Mouse (Mus musculus) midbrain, embryonic 11.5 days (tissue): ENCODE data around the gene Olfr191. TPM values are rescaled to one million over a fixed set of nuclear protein-coding genes. Genes with fewer than 3 reads are reported as not detected.
"Not testable (repeated sequence)": the region's sequence is repeated elsewhere in the genome, so short reads cannot be mapped to it uniquely, and the experiment has no call there.

Experiments
- ATAC-seq: fragments of 200-750 bp; cut with Nextera tagmentation; 2 replicates; pipeline ENCODE4 v1.8.0; 2017; ENCODE audit warnings: moderate TSS enrichment, moderate library complexity; ENCODE audit not compliant: low FRiP score
- DNase-seq: peaks from one replicate; pipeline ENCODE4 v3.0.0; 2015; ENCODE audit warnings: low spot score; ENCODE audit errors: missing footprints
- H3K27ac ChIP-seq: fragments of 300-500 bp; sonication (generic); 2 replicates; pipeline ENCODE4 v1.5.1; 2014; ENCODE audit warnings: low read depth, low read length
- H3K27me3 ChIP-seq: fragments of 300-500 bp; sonication (generic); 2 replicates; pipeline ENCODE4 v1.6.1; 2014; ENCODE audit warnings: mild to moderate bottlenecking, low read length, moderate library complexity, mixed read lengths; ENCODE audit not compliant: control insufficient read depth, insufficient read depth
- H3K36me3 ChIP-seq: fragments of 300-500 bp; sonication (generic); 2 replicates; pipeline ENCODE4 v1.6.1; 2014; ENCODE audit warnings: mild to moderate bottlenecking, low read length, moderate library complexity, mixed read lengths; ENCODE audit not compliant: control insufficient read depth, insufficient read depth
- H3K4me1 ChIP-seq: fragments of 300-500 bp; sonication (generic); 2 replicates; pipeline ENCODE4 v1.6.1; 2014; ENCODE audit warnings: low read length; ENCODE audit not compliant: control insufficient read depth, insufficient read depth
- H3K4me2 ChIP-seq: fragments of 300-500 bp; sonication (generic); 2 replicates; pipeline ENCODE4 v1.6.1; 2014; ENCODE audit warnings: mild to moderate bottlenecking, moderate library complexity
- H3K4me3 ChIP-seq: fragments of 300-500 bp; sonication (generic); 2 replicates; pipeline ENCODE4 v1.5.1; 2014; ENCODE audit warnings: low read depth, low read length
- H3K9ac ChIP-seq: fragments of 300-500 bp; sonication (generic); 2 replicates; pipeline ENCODE4 v1.6.1; 2014; ENCODE audit warnings: low read length
- H3K9me3 ChIP-seq: fragments of 300-500 bp; sonication (generic); 2 replicates; pipeline ENCODE4 v1.6.1; 2016; ENCODE audit warnings: low read length; ENCODE audit not compliant: control insufficient read depth
- WGBS: fragments of 180-500 bp; shearing (Covaris S2); extraction: QIAGEN DNeasy Blood & Tissue Kit; methylation state at CpG from one replicate; pipeline ENCODE4 v1.1.7; 2014; 5-methylcytosine and 5-hydroxymethylcytosine counted together
- polyA plus RNA-seq: library from polyadenylated mRNA; unstranded; fragments of >200 nt; fragmentation: Nextera tagmentation; extraction: Ambion mirVana; gene quantifications from 2 replicates; pipeline ENCODE4 v1.2.1, GENCODE M21; 2014

Olfr191 gene
- not detected in 2 replicates for polyA plus RNA-seq

DNA sequence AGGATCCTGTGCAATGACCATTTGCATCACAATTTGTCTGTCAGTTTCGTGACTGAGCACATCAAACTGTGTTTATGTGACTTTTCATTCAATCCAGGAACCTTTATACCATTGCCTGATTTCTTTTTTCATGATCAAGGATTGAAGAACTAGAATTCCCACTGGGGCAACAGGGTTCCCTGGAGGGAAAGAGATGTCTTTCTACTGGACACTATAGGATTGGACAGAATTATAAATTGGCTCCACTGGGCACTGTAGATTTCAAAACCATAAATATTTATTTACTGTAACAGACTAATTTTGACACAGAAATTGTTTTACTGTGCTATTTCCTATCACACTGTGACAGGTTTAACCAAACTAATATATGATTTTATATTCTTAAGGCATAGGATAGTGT, at the start of gene Olfr191:
Gene Olfr191 (minus strand): TSS at position 101 of the 400 bp plus-strand sequence.
- not testable (repeated sequence) for DNase-seq, H3K4me1 ChIP-seq, H3K27ac ChIP-seq, H3K4me2 ChIP-seq, H3K27me3 ChIP-seq, H3K4me3 ChIP-seq, H3K9ac ChIP-seq, H3K36me3 ChIP-seq, H3K9me3 ChIP-seq
- peak; percentile 55; the same call in 1 of the 2 replicates for ATAC-seq
- 59% methylated on average over 1 of the region's 1 CpGs for WGBS

DNA sequence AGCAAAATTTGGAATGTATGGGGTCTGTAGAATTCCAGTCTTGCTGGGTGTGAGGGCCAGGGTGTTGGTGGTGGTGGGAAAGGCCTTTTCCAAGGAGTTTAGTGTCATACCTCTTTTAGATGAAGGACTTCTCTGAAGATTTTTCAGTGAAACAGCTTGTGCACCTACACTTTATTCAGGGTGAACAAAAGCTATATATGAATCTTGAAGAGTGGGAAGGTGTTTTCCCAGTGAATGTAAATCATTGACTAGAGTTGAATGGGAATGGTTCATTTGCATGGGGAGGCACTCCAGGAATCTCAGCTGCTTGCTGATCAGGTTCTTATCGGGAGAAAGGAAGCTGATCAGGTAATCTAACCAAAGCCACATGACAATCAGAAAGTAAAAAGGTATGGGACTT, 41.1 kb upstream of the Olfr191 start:
- no peaks in the 10 kb centered on the region for H3K4me1 ChIP-seq
- H3K36me3 ChIP-seq: no peaks in the 10 kb centered on the region
- ATAC-seq (no peak), DNase-seq (no peak)
- no peak overlapping the region for H3K9ac ChIP-seq
- WGBS: 87% methylated on average over 1 of the region's 1 CpGs
- H3K9me3 ChIP-seq: no peaks in the 10 kb centered on the region; the same call in 1 of the 2 replicates
- no peak overlapping the region for H3K4me2 ChIP-seq
- H3K4me3 ChIP-seq: no peak overlapping the region
- no peaks in the 10 kb centered on the region for H3K27me3 ChIP-seq
- no peak overlapping the region for H3K27ac ChIP-seq

- no peak for ATAC-seq
- no peaks in the 10 kb centered on the region for H3K4me1 ChIP-seq
- H3K9me3 ChIP-seq: no peaks in the 10 kb centered on the region
- H3K27ac ChIP-seq: no peak within 1 kb of the TSS
- no peak for DNase-seq
- no peak within 1 kb of the TSS for H3K9ac ChIP-seq
- no peaks in the 10 kb centered on the region for H3K27me3 ChIP-seq
- H3K36me3 ChIP-seq: no peaks in the 10 kb centered on the region
- H3K4me2 ChIP-seq: no peak within 1 kb of the TSS
- no peak within 1 kb of the TSS for H3K4me3 ChIP-seq
Measured at GRCm38 (mm10) chr16:59120969-59121368, 31.3 kb upstream of the Olfr191 start, which contains the start of gene Olfr194. Gene Olfr194, minus strand, starts transcription at chr16:59121069.

- H3K9me3 ChIP-seq: no peaks in the 10 kb centered on the region
Measured at GRCm38 (mm10) chr16:59111781-59112180, 22.2 kb upstream of the Olfr191 start, which contains the start of gene Olfr193. Gene Olfr193, minus strand, starts transcription at chr16:59111881.

DNA sequence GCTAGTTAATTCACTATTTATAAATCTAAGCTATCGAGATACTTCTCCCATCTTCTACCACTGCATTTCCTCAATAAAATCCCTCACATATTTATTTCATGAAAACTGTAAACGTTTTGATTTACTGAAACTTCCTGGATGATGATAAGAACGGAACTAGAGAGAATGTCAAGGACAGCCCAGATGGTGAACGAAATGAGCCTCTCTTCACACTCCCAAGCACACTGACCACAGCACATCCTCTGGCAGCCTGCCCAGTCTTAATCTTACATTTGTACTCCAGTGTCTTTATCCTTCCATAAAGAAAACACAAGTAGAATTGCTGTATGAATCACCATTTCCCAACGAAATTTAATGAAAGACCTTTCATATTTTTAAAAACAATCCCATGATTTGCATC, 18.9 kb upstream of the Olfr191 start:
- not testable (repeated sequence) for H3K27me3 ChIP-seq, ATAC-seq, H3K27ac ChIP-seq, H3K9ac ChIP-seq, H3K4me3 ChIP-seq, H3K4me2 ChIP-seq, H3K36me3 ChIP-seq, H3K9me3 ChIP-seq, H3K4me1 ChIP-seq, DNase-seq
- WGBS: 72% methylated on average over 5 of the region's 5 CpGs

More at GRCm38 (mm10) chr16:59111781-59112180, 22.2 kb upstream of the Olfr191 start, which contains the start of gene Olfr193:
- Histone ChIP-seq H3K4me2 (no peak within 1 kb of the TSS), H3K4me3 (no peak within 1 kb of the TSS), H3K9ac (no peak within 1 kb of the TSS), H3K4me1 (no peaks in the 10 kb centered on the region), H3K36me3 (no peaks in the 10 kb centered on the region), H3K27me3 (no peaks in the 10 kb centered on the region), H3K27ac (no peak within 1 kb of the TSS)
- DNase-seq: no peak
- 93% methylated on average over 1 of the region's 1 CpGs for WGBS
- no peak for ATAC-seq

- ATAC-seq (no peak), DNase-seq (no peak)
- H3K27me3 ChIP-seq: no peaks in the 10 kb centered on the region
- no peak overlapping the region for H3K9ac ChIP-seq
- H3K4me3 ChIP-seq: no peak overlapping the region
- WGBS: 87% methylated on average over 2 of the region's 2 CpGs
- no peaks in the 10 kb centered on the region for H3K4me1 ChIP-seq
- no peaks in the 10 kb centered on the region for H3K36me3 ChIP-seq
- H3K9me3 ChIP-seq: no peaks in the 10 kb centered on the region
- H3K4me2 ChIP-seq: no peak overlapping the region
- no peak overlapping the region for H3K27ac ChIP-seq
Measured at GRCm38 (mm10) chr16:59105312-59105711, 15.7 kb upstream of the Olfr191 start.

GRCm38 (mm10) chr16:59081113-59081512, 8.5 kb downstream of the Olfr191 start:
- H3K9me3 ChIP-seq, H3K36me3 ChIP-seq, DNase-seq, H3K27me3 ChIP-seq, H3K4me3 ChIP-seq, H3K27ac ChIP-seq, H3K4me2 ChIP-seq, H3K4me1 ChIP-seq, ATAC-seq, H3K9ac ChIP-seq: not testable (repeated sequence)
- WGBS: 86% methylated on average over 2 of the region's 2 CpGs

- ATAC-seq: no peak
- 88% methylated on average over 5 of the region's 5 CpGs for WGBS
- no peaks in the 10 kb centered on the region for H3K9me3 ChIP-seq
Measured at GRCm38 (mm10) chr16:59077905-59078304, 11.7 kb downstream of the Olfr191 start, which contains the start of gene Olfr190. Gene Olfr190, minus strand, starts transcription at chr16:59078005.

DNA sequence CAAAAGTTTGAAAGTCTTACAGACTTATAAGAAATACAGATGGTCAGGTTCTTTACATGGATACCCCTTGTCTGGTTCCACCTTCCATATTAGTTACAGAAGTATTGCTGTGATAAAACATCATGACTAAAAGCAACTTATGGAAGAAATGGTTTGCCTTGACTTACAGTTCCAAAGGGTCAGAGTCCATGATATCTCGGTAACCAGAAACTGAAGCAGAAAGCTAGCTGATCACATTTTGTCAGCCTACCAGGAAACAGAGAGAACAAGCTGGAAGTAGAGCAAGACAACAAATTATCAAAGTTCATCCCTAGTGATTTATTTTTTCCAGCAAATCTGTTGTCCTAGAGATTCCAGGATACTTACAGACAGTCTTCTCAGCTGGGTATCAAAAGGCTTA, 16.1 kb downstream of the Olfr191 start:
- ATAC-seq: no peak
- no peak overlapping the region for H3K9ac ChIP-seq
- 92% methylated on average over 1 of the region's 1 CpGs for whole genome bisulfite sequencing

More at GRCm38 (mm10) chr16:59077905-59078304, 11.7 kb downstream of the Olfr191 start, which contains the start of gene Olfr190:
- no peaks in the 10 kb centered on the region for H3K27me3 ChIP-seq
- no peaks in the 10 kb centered on the region for H3K4me1 ChIP-seq
- no peak within 1 kb of the TSS for H3K27ac ChIP-seq
- DNase-seq: no peak
- H3K36me3 ChIP-seq: no peaks in the 10 kb centered on the region
- no peak within 1 kb of the TSS for H3K4me3 ChIP-seq
- no peak within 1 kb of the TSS for H3K4me2 ChIP-seq
- no peak within 1 kb of the TSS for H3K9ac ChIP-seq

More for the DNA sequence above, 16.1 kb downstream of the Olfr191 start:
- H3K36me3 ChIP-seq: no peaks in the 10 kb centered on the region
- H3K27ac ChIP-seq: no peak overlapping the region
- H3K4me3 ChIP-seq: no peak overlapping the region
- H3K9me3 ChIP-seq: no peaks in the 10 kb centered on the region
- H3K4me2 ChIP-seq: no peak overlapping the region
- no peak for DNase-seq
- H3K27me3 ChIP-seq: no peaks in the 10 kb centered on the region
- H3K4me1 ChIP-seq: no peaks in the 10 kb centered on the region
